Mouse (Mus musculus) heart, adult 2 months (tissue): ENCODE measurements around the gene Fam149a.

Experiments
- CTCF ChIP-seq: fragments of 200-600 bp; IDR thresholded peaks from 2 replicates; pipeline ENCODE4 v1.8.1; 2022; ENCODE audit warnings: antibody characterized with exemption, mild to moderate bottlenecking, moderate library complexity
- EP300 ChIP-seq: fragments of 200-500 bp; IDR thresholded peaks from 2 replicates; pipeline ENCODE4 v1.6.1; 2011; ENCODE audit warnings: low read depth, low read length, control low read depth; ENCODE audit not compliant: insufficient read depth
- POLR2A ChIP-seq: fragments of 200-500 bp; IDR thresholded peaks from 2 replicates; pipeline ENCODE4 v1.6.1; 2011; ENCODE audit warnings: mild to moderate bottlenecking, low read depth, low read length, control low read depth; ENCODE audit not compliant: insufficient read depth

GRCm38 (mm10) chr8:45381963-45382347, at the start of gene Fam149a:
- TF ChIP-seq CTCF: no peak
- no peak for TF ChIP-seq POLR2A
- TF ChIP-seq EP300: no peak
